Mouse (Mus musculus) cerebellum, adult 2 months (tissue): ENCODE results near the gene Apof. TPM values are rescaled to one million over a fixed set of nuclear protein-coding genes. Genes with fewer than 3 reads are reported as not detected.

ENCODE experiments used
- DNase-seq, 2 experiments: peaks; one replicate each; pipeline ENCODE4 v3.0.0; 2021
- H3K27ac ChIP-seq: fragments of 200-500 bp; 2 replicates; pipeline ENCODE4 v1.5.1; 2012; ENCODE audit warnings: low read length, control low read depth, inconsistent platforms; ENCODE audit not compliant: insufficient read depth
- H3K27me3 ChIP-seq: fragments of 200-500 bp; 2 replicates; pipeline ENCODE4 v1.6.1; 2012; ENCODE audit warnings: inconsistent platforms, mild to moderate bottlenecking, low read length, moderate library complexity; ENCODE audit not compliant: control insufficient read depth, insufficient read depth
- H3K4me1 ChIP-seq: fragments of 200-500 bp; 2 replicates; pipeline ENCODE4 v1.6.1; 2011; ENCODE audit warnings: low read length; ENCODE audit not compliant: control insufficient read depth, insufficient read depth
- H3K4me3 ChIP-seq: fragments of 200-500 bp; replicated peaks from 2 replicates; pipeline ENCODE3; 2011; ENCODE audit warnings: mild to moderate bottlenecking, low read depth, low read length, control low read depth; ENCODE audit not compliant: insufficient read depth
- CTCF ChIP-seq: fragments of 200-500 bp; IDR thresholded peaks from 2 replicates; pipeline ENCODE4 v1.5.1; 2011; ENCODE audit warnings: low read depth, mild to moderate bottlenecking, control low read depth, low read length, moderate library complexity, borderline replicate concordance; ENCODE audit not compliant: insufficient read depth
- POLR2A ChIP-seq: fragments of 200-500 bp; IDR thresholded peaks from 2 replicates; pipeline ENCODE4 v1.6.1; 2011; ENCODE audit warnings: low read length, control low read depth, borderline replicate concordance; ENCODE audit not compliant: insufficient read depth
- WGBS: fragments of 180-500 bp; shearing (Covaris S2); methylation state at CpG from one replicate; pipeline ENCODE4 v1.1.7; 2018; 5-methylcytosine and 5-hydroxymethylcytosine counted together
- polyA plus RNA-seq: library from polyadenylated mRNA; depleted of rRNA; stranded (reverse); fragments of >200 nt; gene quantifications from 2 replicates; pipeline ENCODE4 v1.2.3, GENCODE M21; 2012

Apof gene
- polyA plus RNA-seq, 1 experiment, result not detected

DNA sequence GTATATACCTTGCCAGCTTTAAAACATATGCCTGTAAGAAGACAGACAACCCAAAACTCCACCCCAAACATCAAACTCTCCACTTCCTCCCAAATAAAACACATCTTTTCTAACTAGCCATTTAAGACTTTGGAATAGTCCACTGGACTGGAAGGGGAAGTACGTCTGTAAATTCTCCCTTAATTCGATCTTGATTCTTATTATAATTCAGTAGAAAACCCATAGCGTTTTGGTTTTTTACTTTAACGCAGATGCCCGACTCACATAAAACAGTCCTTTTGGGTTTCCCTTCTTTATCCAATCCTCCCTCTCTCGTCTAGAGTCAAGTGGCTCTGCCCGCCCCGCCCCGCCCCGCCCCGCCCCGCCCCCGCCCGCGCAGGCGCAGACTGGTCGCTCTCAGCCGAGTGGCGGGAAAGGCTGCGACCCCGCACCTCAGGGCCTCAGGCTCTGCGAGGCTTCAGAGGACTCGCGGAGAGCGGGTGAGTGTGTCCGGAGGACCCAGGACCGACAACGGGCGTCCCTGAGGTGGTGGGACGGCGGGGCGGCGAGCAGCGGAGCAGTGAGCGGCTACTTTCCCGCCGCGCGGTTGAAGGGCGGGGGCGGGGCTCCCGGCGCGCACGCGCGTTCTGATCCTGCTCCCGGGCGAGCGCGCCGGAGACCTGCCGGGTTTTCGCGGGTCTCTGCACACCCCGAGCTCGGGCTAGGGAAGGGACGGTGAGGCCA lies 36.6 kb upstream of the Apof start, which contains the start of gene Timeless:
Timeless (plus strand) TSS at position 369 of the 723 bp plus-strand sequence.
- TF ChIP-seq CTCF (no peak), POLR2A (peak; percentile 95)
- H3K27me3 ChIP-seq, result no peaks in the 10 kb centered on the region
- peak; percentile 85 to 95 for DNase-seq
- H3K27ac ChIP-seq, result peak within 1 kb of the TSS; percentile 93
- peaks cover 3% of the 10 kb centered on the region; the same call in 1 of the 2 replicates for H3K4me1 ChIP-seq
- under 1% methylated on average over 58 of the region's 58 CpGs for WGBS
- peak within 1 kb of the TSS; percentile 98 for H3K4me3 ChIP-seq

GRCm38 (mm10) chr10:128232420-128232985 lies 36.0 kb upstream of the Apof start:
- DNase-seq, result peak; percentile 67 to 80
- Histone ChIP-seq H3K4me3 (peak overlapping the region; percentile 98), H3K27ac (peak overlapping the region; percentile 93), H3K4me1 (peaks cover 3% of the 10 kb centered on the region; the same call in 1 of the 2 replicates), H3K27me3 (no peaks in the 10 kb centered on the region)
- TF ChIP-seq POLR2A (no peak), CTCF (peak; percentile 77)
- WGBS, result under 1% methylated on average over 14 of the region's 14 CpGs

DNA sequence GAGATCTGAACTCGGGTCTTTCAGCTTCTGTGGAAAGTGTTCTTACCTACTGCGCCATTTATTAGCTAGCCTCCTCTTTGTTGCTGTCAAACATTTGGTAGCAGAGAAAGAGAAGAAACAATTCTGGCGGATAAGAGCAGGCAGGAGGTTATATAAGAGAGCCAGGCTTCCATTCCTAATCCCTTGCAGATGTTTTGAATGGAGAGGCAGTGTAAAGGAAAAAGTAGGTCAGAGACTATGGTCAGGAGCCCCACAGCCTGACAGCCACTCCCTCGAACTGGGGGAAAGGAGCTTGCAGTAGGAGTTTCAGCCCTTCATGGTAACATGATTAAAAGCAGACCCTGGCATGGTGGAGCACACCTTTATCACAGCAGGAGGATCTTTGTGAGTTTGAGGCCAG lies 32.1 kb upstream of the Apof start:
- no peak overlapping the region for H3K27ac ChIP-seq

GRCm38 (mm10) chr10:128237807-128238480 lies 30.5 kb upstream of the Apof start:
- Histone ChIP-seq H3K27me3 (no peaks in the 10 kb centered on the region), H3K4me3 (peak overlapping the region; percentile 25), H3K4me1 (peaks cover 5% of the 10 kb centered on the region; the same call in 1 of the 2 replicates), H3K27ac (no peak overlapping the region)
- TF ChIP-seq CTCF (no peak), POLR2A (no peak)
- WGBS, result 41% methylated on average over 15 of the region's 15 CpGs
- peak; percentile 38 to 56 for DNase-seq

More for the DNA sequence above, 32.1 kb upstream of the Apof start:
- TF ChIP-seq POLR2A (no peak), CTCF (no peak)
- peaks cover 7% of the 10 kb centered on the region; the same call in 1 of the 2 replicates for H3K4me1 ChIP-seq
- DNase-seq, result no peak
- H3K4me3 ChIP-seq, result no peak overlapping the region
- no peaks in the 10 kb centered on the region for H3K27me3 ChIP-seq
- 81% methylated on average over 4 of the region's 4 CpGs for WGBS

GRCm38 (mm10) chr10:128239140-128239539 lies 29.3 kb upstream of the Apof start:
- no peak overlapping the region for H3K4me3 ChIP-seq
- no peak for TF ChIP-seq POLR2A
- H3K27me3 ChIP-seq, result no peaks in the 10 kb centered on the region
- no peak overlapping the region for H3K27ac ChIP-seq
- WGBS, result over 99% methylated on average over 4 of the region's 4 CpGs
- peaks cover 4% of the 10 kb centered on the region; the same call in 1 of the 2 replicates for H3K4me1 ChIP-seq
- no peak for DNase-seq

DNA sequence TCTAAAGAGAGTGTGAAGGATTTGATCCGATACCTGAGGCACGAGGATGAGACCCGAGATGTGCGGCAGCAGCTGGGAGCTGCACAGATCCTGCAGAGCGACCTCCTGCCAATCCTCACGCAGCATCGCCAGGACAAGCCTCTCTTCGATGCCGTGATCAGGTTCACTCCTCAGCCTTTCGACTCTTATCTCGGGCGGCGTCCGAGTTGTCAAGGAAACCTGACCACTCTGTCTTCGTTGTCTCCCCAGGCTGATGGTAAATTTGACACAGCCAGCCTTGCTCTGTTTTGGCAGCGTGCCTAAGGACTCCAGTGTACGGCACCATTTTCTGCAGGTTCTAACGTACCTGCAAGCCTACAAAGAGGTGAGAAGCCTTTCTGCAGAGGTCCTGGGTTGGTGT lies 28.3 kb upstream of the Apof start:
- DNase-seq, result no peak
- H3K27ac ChIP-seq, result no peak overlapping the region
- no peaks in the 10 kb centered on the region for H3K27me3 ChIP-seq
- no peak overlapping the region for H3K4me3 ChIP-seq
- H3K4me1 ChIP-seq, result peaks cover 4% of the 10 kb centered on the region; the same call in 1 of the 2 replicates
- no peak for TF ChIP-seq POLR2A
- no peak for TF ChIP-seq CTCF
- 80% methylated on average over 18 of the region's 18 CpGs for WGBS

DNA sequence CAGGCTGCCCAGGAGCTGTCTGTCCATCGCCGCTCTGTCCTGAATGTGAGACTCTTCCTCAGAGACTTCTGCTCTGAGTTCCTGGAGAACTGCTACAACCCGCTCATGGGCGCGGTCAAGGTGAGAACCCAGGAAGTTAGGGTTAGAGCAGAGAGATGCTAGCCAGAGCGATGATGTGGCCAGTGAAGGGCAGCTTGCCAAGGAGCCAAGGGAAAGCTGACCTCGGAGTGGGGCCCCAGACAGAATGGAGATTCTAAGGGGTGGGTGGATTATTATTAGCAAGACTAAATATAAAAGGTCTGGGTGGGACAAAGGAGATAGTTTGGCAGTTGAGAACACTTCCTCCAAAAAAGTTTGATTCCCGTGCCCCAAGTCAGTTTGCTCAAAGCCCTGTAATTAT lies 25.2 kb upstream of the Apof start:
- no peak for TF ChIP-seq CTCF
- no peak for TF ChIP-seq POLR2A

More for the DNA sequence above, 25.2 kb upstream of the Apof start:
- Histone ChIP-seq H3K4me1 (no peaks in the 10 kb centered on the region; the same call in 1 of the 2 replicates), H3K27me3 (no peaks in the 10 kb centered on the region), H3K27ac (no peak overlapping the region), H3K4me3 (no peak overlapping the region)
- no peak for DNase-seq
- WGBS, result 89% methylated on average over 8 of the region's 8 CpGs
